Mouse (Mus musculus) stomach, embryonic 16.5 days (tissue): ENCODE data around the gene Sept14. TPM values are rescaled to one million over a fixed set of nuclear protein-coding genes. Genes with fewer than 3 reads are reported as not detected.

ENCODE experiments used
- ATAC-seq: fragments of 200-750 bp; cut with Nextera tagmentation; 2 replicates; pipeline ENCODE4 v1.8.0; 2017; ENCODE audit warnings: moderate number of reproducible peaks, moderate TSS enrichment; ENCODE audit not compliant: insufficient read depth, low FRiP score
- H3K27ac ChIP-seq: fragments of 300-500 bp; sonication (generic); 2 replicates; pipeline ENCODE4 v1.5.1; 2014; ENCODE audit warnings: low read length
- H3K27me3 ChIP-seq: fragments of 300-500 bp; sonication (generic); 2 replicates; pipeline ENCODE4 v1.6.1; 2014; ENCODE audit warnings: low read length, control low read depth, mixed read lengths; ENCODE audit not compliant: control insufficient read depth, insufficient read depth
- H3K36me3 ChIP-seq: fragments of 300-500 bp; sonication (generic); 2 replicates; pipeline ENCODE4 v1.6.1; 2014; ENCODE audit warnings: low read length; ENCODE audit not compliant: control insufficient read depth, insufficient read depth
- H3K4me1 ChIP-seq: fragments of 300-500 bp; sonication (generic); 2 replicates; pipeline ENCODE4 v1.6.1; 2014; ENCODE audit warnings: low read length, control low read depth, mixed read lengths; ENCODE audit not compliant: control insufficient read depth, insufficient read depth
- H3K4me2 ChIP-seq: fragments of 300-500 bp; sonication (generic); 2 replicates; pipeline ENCODE4 v1.6.1; 2014; ENCODE audit warnings: low read depth, low read length, mixed read lengths
- H3K4me3 ChIP-seq: fragments of 300-500 bp; sonication (generic); replicated peaks from 2 replicates; pipeline ENCODE4 v1.5.1; 2014; ENCODE audit warnings: mild to moderate bottlenecking, low read length
- H3K9ac ChIP-seq: fragments of 300-500 bp; sonication (generic); 2 replicates; pipeline ENCODE4 v1.6.1; 2014; ENCODE audit warnings: low read length
- H3K9me3 ChIP-seq: fragments of 300-500 bp; sonication (generic); replicated peaks from 2 replicates; pipeline ENCODE4 v1.6.1; 2016; ENCODE audit warnings: low read length, control low read depth; ENCODE audit not compliant: control insufficient read depth
- WGBS: fragments of 180-500 bp; shearing (Covaris S2); extraction: QIAGEN DNeasy Blood & Tissue Kit; methylation state at CpG from one replicate; pipeline ENCODE4 v1.1.7; 2014; 5-methylcytosine and 5-hydroxymethylcytosine counted together
- polyA plus RNA-seq: library from polyadenylated mRNA; unstranded; fragments of >200 nt; fragmentation: Nextera tagmentation; extraction: Ambion mirVana; gene quantifications from 2 replicates; pipeline ENCODE4 v1.2.1, GENCODE M21; 2015

The Sept14 gene
- not detected in 2 replicates for polyA plus RNA-seq

- ATAC-seq, result no peak
- H3K4me3 ChIP-seq, result no peak within 1 kb of the TSS
- WGBS, result 55% methylated on average over 2 of the region's 2 CpGs
- H3K9me3 ChIP-seq, result no peaks in the 10 kb centered on the region
- H3K4me2 ChIP-seq, result no peak within 1 kb of the TSS
- no peak within 1 kb of the TSS for H3K9ac ChIP-seq
- H3K27me3 ChIP-seq, result no peaks in the 10 kb centered on the region
- H3K36me3 ChIP-seq, result no peaks in the 10 kb centered on the region
- no peak within 1 kb of the TSS for H3K27ac ChIP-seq
- H3K4me1 ChIP-seq, result no peaks in the 10 kb centered on the region
Observed at GRCm38 (mm10) chr5:129708412-129708811, at the start of gene Sept14. Gene Sept14 (minus strand): TSS chr5:129708512.

DNA sequence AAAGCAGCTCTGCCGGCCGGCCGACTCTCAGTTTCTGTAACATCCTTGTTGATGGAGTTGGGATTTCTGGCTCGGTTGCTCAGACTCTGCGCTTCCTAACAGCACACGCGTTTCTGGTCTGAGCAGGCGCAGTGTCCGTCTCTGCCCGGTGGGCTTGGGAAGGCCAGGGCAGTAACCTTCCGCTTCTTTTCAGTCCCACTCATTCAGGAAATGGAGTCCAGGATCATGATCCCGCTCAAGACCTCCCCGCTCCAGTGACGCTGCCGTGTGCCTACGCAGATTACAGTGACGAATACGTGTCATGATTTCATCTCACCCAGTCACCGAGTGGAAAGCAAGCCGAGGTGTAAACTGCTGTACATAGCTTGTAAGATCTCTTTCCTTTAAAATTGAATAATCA, 48.6 kb upstream of the Sept14 start:
- no peak overlapping the region for H3K4me3 ChIP-seq
- H3K4me2 ChIP-seq, result no peak overlapping the region
- 91% methylated on average over 20 of the region's 20 CpGs for WGBS
- no peak overlapping the region for H3K27ac ChIP-seq
- peaks cover 6% of the 10 kb centered on the region for H3K36me3 ChIP-seq
- H3K27me3 ChIP-seq, result no peaks in the 10 kb centered on the region
- no peak overlapping the region for H3K9ac ChIP-seq
- H3K9me3 ChIP-seq, result no peaks in the 10 kb centered on the region
- no peak for ATAC-seq
- no peaks in the 10 kb centered on the region for H3K4me1 ChIP-seq

DNA sequence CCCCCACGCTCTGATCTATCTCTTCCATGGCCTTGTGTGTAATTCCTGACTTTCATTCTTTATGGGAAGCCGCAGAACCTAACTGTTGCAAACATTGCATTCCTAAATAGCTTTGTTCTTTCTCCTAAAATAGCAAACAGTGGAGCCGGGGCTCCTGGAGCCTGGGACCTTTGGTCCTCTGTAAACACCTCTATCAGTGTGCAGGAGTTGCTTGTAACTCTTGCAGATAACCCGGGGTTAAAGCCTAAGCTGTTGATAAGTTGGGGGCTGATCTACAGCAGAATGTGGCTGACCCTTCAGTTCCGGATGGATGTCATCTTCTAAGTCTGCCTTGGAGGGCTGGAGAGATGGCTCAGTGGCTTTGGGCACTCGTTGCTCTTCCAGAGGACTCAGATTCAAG, 35.7 kb upstream of the Sept14 start:
- Histone ChIP-seq H3K9me3 (no peaks in the 10 kb centered on the region), H3K36me3 (peaks cover 13% of the 10 kb centered on the region; the same call in 1 of the 2 replicates), H3K4me2 (no peak overlapping the region), H3K27me3 (no peaks in the 10 kb centered on the region), H3K27ac (no peak overlapping the region), H3K4me3 (no peak overlapping the region), H3K4me1 (no peaks in the 10 kb centered on the region), H3K9ac (no peak overlapping the region)
- ATAC-seq, result no peak
- WGBS, result 30% methylated on average over 6 of the region's 6 CpGs

GRCm38 (mm10) chr5:129742903-129743488, 34.7 kb upstream of the Sept14 start:
- WGBS, result 56% methylated on average over 7 of the region's 7 CpGs
- H3K36me3 ChIP-seq, result peaks cover 13% of the 10 kb centered on the region; the same call in 1 of the 2 replicates
- H3K4me1 ChIP-seq, result no peaks in the 10 kb centered on the region
- H3K9ac ChIP-seq, result no peak overlapping the region
- peak; percentile 60; the same call in 1 of the 2 replicates for ATAC-seq
- no peaks in the 10 kb centered on the region for H3K9me3 ChIP-seq
- H3K4me2 ChIP-seq, result no peak overlapping the region
- H3K27ac ChIP-seq, result no peak overlapping the region
- no peak overlapping the region for H3K4me3 ChIP-seq
- H3K27me3 ChIP-seq, result no peaks in the 10 kb centered on the region

DNA sequence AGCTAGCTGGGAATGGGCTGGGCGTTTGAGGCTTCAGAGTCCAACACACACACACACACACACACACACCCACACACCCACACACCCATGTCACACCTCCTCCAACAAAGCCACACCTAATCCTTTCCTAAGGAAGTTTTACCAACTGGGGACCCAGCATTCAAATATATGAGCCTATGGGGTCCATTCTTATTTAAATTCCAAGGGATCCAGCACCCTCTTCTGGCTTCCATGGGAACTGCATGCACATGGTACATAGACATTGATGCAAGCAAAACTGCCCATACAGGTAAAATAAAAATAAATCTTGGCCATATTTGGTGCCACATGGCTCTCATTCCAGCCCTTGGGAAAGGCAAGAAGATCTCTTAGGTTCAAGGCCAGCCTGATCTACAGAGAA, 32.7 kb upstream of the Sept14 start:
- 0 out of 2 replicates have a peak, but pooled peaks cover 7% of the 10 kb centered on the region for H3K36me3 ChIP-seq
- H3K9me3 ChIP-seq, result no peaks in the 10 kb centered on the region
- no peak overlapping the region for H3K4me3 ChIP-seq
- no peak overlapping the region for H3K9ac ChIP-seq
- H3K4me2 ChIP-seq, result no peak overlapping the region
- no peaks in the 10 kb centered on the region for H3K4me1 ChIP-seq
- 94% methylated on average over 1 of the region's 1 CpGs for WGBS
- no peak overlapping the region for H3K27ac ChIP-seq
- no peaks in the 10 kb centered on the region for H3K27me3 ChIP-seq
- ATAC-seq, result no peak

DNA sequence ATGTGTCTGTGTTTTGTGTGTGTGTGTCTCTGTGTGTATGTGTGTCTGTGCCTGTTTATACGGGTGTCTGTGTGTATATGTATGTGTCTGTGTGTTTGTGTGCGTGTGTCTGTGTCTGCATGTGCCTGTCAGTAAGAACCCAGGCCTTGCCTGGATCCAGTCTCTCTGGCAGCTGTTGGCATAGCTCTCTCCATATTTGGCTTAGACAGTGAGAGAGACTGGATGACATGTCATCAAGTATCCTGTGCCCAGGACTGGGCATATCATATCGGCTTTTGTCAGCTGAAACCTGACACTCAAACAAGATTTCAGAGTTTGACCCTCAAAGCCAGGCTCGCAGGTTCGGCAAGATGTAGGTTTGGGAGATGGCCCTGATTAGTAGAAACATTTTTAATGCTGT, 22.7 kb upstream of the Sept14 start:
- Histone ChIP-seq H3K27me3 (no peaks in the 10 kb centered on the region), H3K4me3 (no peak overlapping the region), H3K36me3 (no peaks in the 10 kb centered on the region), H3K4me1 (peaks cover 38% of the 10 kb centered on the region), H3K4me2 (no peak overlapping the region), H3K9ac (no peak overlapping the region), H3K9me3 (no peaks in the 10 kb centered on the region), H3K27ac (no peak overlapping the region)
- 61% methylated on average over 5 of the region's 5 CpGs for WGBS
- no peak for ATAC-seq

DNA sequence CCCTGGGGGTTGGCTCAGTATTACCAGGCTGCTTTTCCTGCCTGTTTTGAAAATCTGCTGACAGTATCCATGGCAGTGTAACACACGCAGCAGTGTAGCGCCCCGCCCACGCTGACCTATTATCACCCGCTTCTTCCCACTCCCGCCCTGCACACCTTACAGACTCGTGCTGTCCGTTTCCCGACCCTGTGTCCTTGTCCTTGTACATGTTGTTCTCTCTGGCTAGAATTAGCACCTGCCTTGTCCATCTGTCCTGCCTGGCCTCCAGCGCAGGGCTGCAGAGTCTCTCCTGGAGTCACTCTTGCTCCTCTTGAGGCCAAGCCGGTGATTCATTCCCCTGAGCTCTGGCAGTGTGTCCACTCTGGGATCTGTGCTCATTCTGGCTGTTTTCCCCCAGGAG, 22.0 kb upstream of the Sept14 start:
- Histone ChIP-seq H3K36me3 (no peaks in the 10 kb centered on the region), H3K9ac (no peak overlapping the region), H3K27ac (peak overlapping the region; percentile 56), H3K4me1 (peaks cover 38% of the 10 kb centered on the region), H3K9me3 (no peaks in the 10 kb centered on the region), H3K4me2 (no peak overlapping the region), H3K27me3 (no peaks in the 10 kb centered on the region), H3K4me3 (no peak overlapping the region)
- ATAC-seq, result peak; percentile 82
- 54% methylated on average over 11 of the region's 11 CpGs for WGBS

DNA sequence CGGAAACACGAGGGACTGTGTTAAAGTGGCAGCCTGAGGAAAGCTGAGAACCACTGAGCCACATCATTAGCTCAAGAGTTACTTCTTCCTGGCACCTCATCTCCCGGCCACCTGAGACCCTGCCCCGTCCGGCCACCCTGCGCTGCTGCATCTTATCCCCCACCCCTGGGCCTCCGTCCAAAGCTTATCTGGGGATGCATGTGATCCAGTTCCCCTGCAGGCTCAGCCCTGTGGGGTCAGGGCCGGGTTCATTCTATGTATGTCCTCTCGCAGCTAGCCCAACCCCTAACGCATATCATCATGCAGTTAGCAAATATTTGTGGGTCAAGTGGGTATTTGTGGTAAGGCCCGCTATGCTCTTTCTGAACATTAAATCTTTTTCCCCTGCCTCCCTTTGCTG, 21.0 kb upstream of the Sept14 start:
- H3K36me3 ChIP-seq, result no peaks in the 10 kb centered on the region
- 0 out of 2 replicates have a peak overlapping the region, but pooled peaks have one; percentile 19 for H3K9ac ChIP-seq
- peak overlapping the region; percentile 8; the same call in 1 of the 2 replicates for H3K4me2 ChIP-seq
- H3K9me3 ChIP-seq, result no peaks in the 10 kb centered on the region
- no peaks in the 10 kb centered on the region for H3K27me3 ChIP-seq
- H3K4me1 ChIP-seq, result peaks cover 40% of the 10 kb centered on the region
- H3K27ac ChIP-seq, result peak overlapping the region; percentile 3; the same call in 1 of the 2 replicates
- no peak for ATAC-seq
- 26% methylated on average over 11 of the region's 11 CpGs for WGBS
- no peak overlapping the region for H3K4me3 ChIP-seq

DNA sequence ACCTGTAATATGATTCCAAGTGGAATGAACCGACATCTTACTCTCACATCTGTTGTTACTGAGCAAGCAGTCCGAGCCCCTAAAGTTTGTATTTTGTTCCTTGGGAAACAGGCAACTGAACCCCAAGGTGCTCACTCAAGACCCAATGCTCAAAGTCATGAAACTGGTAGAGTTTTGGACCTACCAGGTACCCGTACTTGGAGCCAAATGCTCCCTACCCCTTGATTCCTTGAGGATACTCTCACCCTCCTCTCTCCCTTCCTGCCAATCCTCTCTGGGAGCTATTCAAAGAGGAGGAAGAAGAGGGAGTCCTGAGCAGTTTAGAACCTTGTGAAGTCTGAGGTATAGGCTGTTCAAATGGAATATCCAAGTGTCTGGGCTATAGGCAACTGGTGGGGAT, 18.5 kb upstream of the Sept14 start:
- no peaks in the 10 kb centered on the region for H3K9me3 ChIP-seq
- H3K36me3 ChIP-seq, result no peaks in the 10 kb centered on the region
- no peaks in the 10 kb centered on the region for H3K27me3 ChIP-seq
- no peak overlapping the region for H3K27ac ChIP-seq
- H3K9ac ChIP-seq, result no peak overlapping the region
- peaks cover 46% of the 10 kb centered on the region for H3K4me1 ChIP-seq
- 76% methylated on average over 3 of the region's 3 CpGs for WGBS
- peak overlapping the region; percentile 51; the same call in 1 of the 2 replicates for H3K4me2 ChIP-seq
- H3K4me3 ChIP-seq, result no peak overlapping the region
- ATAC-seq, result no peak
